ENCODE assay signal across 14 mouse cellular contexts in genomic region chrX:149390928-149391327, GRCm38 (mm10). TPM values are rescaled to one million over a fixed set of nuclear protein-coding genes. Genes with fewer than 3 reads are reported as not detected.
"Had no signal": no experiment of that assay in that cellular context is flagged by ENCODE, and none has a peak within 500 bp of the region (broad histone marks: within the 10 kb centered on the region; RNA-seq: fewer than 3 reads in every experiment).

No protein-coding gene starts in this region.

RNA-seq across cellular contexts. Expression of gene Gm15085, which starts 56.5 kb away (rescaled TPM):
- total RNA-seq: neutrophil, adult 5-6 weeks had no signal
- polyA plus RNA-seq: neural tube, embryonic 12.5 days; neural tube, embryonic 13.5 days; neural tube, embryonic 14.5 days; neural tube, embryonic 15.5 days; small intestine, adult 2 months; spleen, adult 2 months; stomach, embryonic 14.5 days; stomach, embryonic 15.5 days; stomach, embryonic 16.5 days; stomach, postnatal 0 days; testis, adult 2 months; thymus, adult 2 months; thymus, postnatal 0 days had no signal
